Mouse (Mus musculus) spleen, postnatal 36 days (tissue): ENCODE results near the gene Tspan1.

Experiments
- DNase-seq, 2 experiments: peaks; one replicate each; pipeline ENCODE4 v3.0.0; 2022; ENCODE audit warnings: low spot score in 2 of 2, mixed read lengths in 1 of 2

Gene Tspan1

GRCm38 (mm10) chr4:116165708-116166407 lies 1.5 kb downstream of the Tspan1 start:
- DNase-seq: no peak

- DNase-seq: no peak
Observed at GRCm38 (mm10) chr4:116164759-116165554, 2.4 kb downstream of the Tspan1 start.

GRCm38 (mm10) chr4:116162142-116162541 lies 5.3 kb downstream of the Tspan1 start:
- DNase-seq: no peak

GRCm38 (mm10) chr4:116160769-116161168 lies 6.6 kb downstream of the Tspan1 start:
- DNase-seq: no peak

- no peak for DNase-seq
Observed at GRCm38 (mm10) chr4:116159912-116160311, 7.5 kb downstream of the Tspan1 start.

- DNase-seq: no peak
Observed at GRCm38 (mm10) chr4:116157882-116158281, 9.5 kb downstream of the Tspan1 start.

GRCm38 (mm10) chr4:116152702-116153101 lies 14.7 kb downstream of the Tspan1 start:
- DNase-seq: no peak

GRCm38 (mm10) chr4:116151238-116151637 lies 16.2 kb downstream of the Tspan1 start, which contains the start of gene Lurap1:
TSS of gene Lurap1 (minus strand) at chr4:116151338.
- DNase-seq: no peak

- DNase-seq: no peak
Observed at GRCm38 (mm10) chr4:116150862-116151221, 16.6 kb downstream of the Tspan1 start.

GRCm38 (mm10) chr4:116150156-116150861 lies 17.1 kb downstream of the Tspan1 start:
- DNase-seq: peak; percentile 61 to 64

- no peak for DNase-seq
Observed at GRCm38 (mm10) chr4:116149812-116150155, 17.6 kb downstream of the Tspan1 start.

- DNase-seq: peak; percentile 32 to 34
Observed at GRCm38 (mm10) chr4:116143891-116144717, 23.3 kb downstream of the Tspan1 start.

- DNase-seq: no peak
Observed at GRCm38 (mm10) chr4:116143317-116143811, 24.0 kb downstream of the Tspan1 start.

GRCm38 (mm10) chr4:116142269-116142668 lies 25.1 kb downstream of the Tspan1 start:
- no peak for DNase-seq

GRCm38 (mm10) chr4:116141736-116142135 lies 25.7 kb downstream of the Tspan1 start:
- DNase-seq: no peak

GRCm38 (mm10) chr4:116140801-116141574 lies 26.4 kb downstream of the Tspan1 start:
- DNase-seq: no peak

- peak; percentile 64 to 66 for DNase-seq
Observed at GRCm38 (mm10) chr4:116137421-116137996, 29.9 kb downstream of the Tspan1 start.

GRCm38 (mm10) chr4:116134990-116135389 lies 32.4 kb downstream of the Tspan1 start:
- DNase-seq: no peak

- no peak for DNase-seq
Observed at GRCm38 (mm10) chr4:116133126-116133525, 34.3 kb downstream of the Tspan1 start.

GRCm38 (mm10) chr4:116127956-116128355 lies 39.4 kb downstream of the Tspan1 start:
- DNase-seq: no peak
